Mouse (Mus musculus) right cerebral cortex, postnatal 36 days (tissue): ENCODE measurements around the gene Hormad2.

Source experiments
- DNase-seq, 2 experiments: peaks; one replicate each; pipeline ENCODE4 v3.0.0; 2022; ENCODE audit warnings: low spot score in 2 of 2, mixed read lengths in 1 of 2

Gene Hormad2

GRCm38 (mm10) chr11:4446195-4446868 is 5.4 kb upstream of the Hormad2 start:
- DNase-seq, result no peak

- DNase-seq, result no peak
These were observed 1.4 kb upstream of the Hormad2 start for GRCm38 (mm10) chr11:4442280-4442679.

GRCm38 (mm10) chr11:4438211-4438610 is 2.7 kb downstream of the Hormad2 start:
- DNase-seq, result no peak

- no peak for DNase-seq
These were observed 3.6 kb downstream of the Hormad2 start for GRCm38 (mm10) chr11:4437318-4437717.

DNA sequence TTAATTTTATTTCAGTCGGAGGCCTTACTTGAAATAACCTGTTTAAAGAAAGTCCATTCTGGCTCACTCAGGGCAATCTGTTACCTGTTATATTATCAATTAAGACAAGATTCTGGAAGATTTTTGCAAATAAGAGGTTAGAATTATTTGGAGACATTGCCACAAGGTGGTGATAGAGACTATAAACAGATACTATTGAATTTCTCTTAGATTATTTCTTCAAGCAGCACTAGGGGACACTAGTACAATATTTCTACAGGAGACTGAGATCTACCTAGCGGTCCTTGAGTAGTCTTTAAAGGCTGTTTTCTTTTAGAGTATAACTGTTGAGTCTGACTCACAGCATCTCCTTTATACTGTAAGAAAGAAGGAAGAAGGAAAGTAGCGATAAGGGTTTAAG is 4.3 kb downstream of the Hormad2 start:
- no peak for DNase-seq

GRCm38 (mm10) chr11:4434461-4434860 is 6.4 kb downstream of the Hormad2 start:
- DNase-seq, result no peak

DNA sequence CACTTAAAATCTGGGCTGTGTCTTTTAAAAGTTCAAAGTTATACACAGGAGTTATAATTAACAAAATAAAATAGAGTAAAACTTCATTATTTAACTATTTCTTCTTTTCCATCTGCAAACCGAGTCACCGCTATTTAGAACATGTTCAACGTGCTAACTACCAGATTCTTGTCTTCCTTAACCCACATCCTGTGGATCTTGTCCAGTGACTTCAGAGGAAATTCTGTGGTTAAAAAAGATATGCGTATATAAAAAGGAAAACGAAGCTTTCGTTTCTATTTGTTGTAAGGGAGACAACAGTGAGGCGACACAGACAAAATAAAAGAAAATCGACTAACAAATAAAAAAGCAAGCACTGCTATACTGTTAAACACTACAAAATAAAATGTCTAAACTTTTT is 17.1 kb downstream of the Hormad2 start:
- no peak for DNase-seq

GRCm38 (mm10) chr11:4422494-4423425 is 18.1 kb downstream of the Hormad2 start:
- DNase-seq, result no peak

- no peak for DNase-seq
These were observed 18.9 kb downstream of the Hormad2 start for GRCm38 (mm10) chr11:4421933-4422488.

- DNase-seq, result no peak
These were observed 22.9 kb downstream of the Hormad2 start for GRCm38 (mm10) chr11:4417986-4418385.

DNA sequence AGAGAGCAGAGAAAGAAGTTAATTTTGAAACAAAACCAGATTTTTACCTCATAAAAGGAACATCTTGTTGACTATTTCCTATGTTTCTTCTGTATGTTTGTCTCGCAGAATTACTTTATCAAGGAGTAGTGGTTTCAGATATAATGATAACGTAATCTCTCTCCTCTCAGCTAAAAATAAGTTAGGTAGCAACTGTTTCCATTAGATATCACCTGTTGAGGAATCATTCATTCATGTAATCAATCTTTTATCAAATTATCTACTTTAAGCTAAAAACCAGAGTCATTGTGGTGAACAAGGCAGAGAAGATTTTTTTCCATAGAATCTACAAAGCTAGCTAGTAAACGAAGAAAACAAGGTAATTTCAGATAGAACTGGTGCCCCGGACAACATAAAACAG is 28.6 kb downstream of the Hormad2 start:
- DNase-seq, result no peak

GRCm38 (mm10) chr11:4404277-4404676 is 36.6 kb downstream of the Hormad2 start:
- DNase-seq, result no peak

- no peak for DNase-seq
These were observed 37.5 kb downstream of the Hormad2 start for GRCm38 (mm10) chr11:4403381-4403780.

GRCm38 (mm10) chr11:4401251-4401650 is 39.7 kb downstream of the Hormad2 start:
- DNase-seq, result no peak

- no peak for DNase-seq
These were observed 46.7 kb downstream of the Hormad2 start for GRCm38 (mm10) chr11:4394226-4394625.

DNA sequence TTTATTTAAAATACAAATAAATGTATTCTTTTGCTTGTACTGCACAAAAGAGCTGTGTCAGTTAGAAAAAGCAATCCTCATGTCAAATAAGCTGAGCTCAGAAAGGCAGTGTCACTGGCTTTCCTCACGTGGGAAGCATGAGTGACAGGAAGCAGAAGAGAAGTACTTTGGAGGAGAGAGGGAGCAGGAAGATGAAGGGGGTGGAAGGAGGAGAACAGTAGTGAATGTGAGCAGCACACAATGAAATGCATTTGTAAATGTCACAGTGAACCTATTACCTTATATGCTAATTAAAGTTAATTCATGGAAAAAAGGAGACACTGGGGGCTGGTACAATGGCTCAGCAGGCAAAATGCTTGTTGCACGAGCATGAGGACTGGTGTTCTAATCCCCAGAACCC is 52.9 kb downstream of the Hormad2 start:
- no peak for DNase-seq

DNA sequence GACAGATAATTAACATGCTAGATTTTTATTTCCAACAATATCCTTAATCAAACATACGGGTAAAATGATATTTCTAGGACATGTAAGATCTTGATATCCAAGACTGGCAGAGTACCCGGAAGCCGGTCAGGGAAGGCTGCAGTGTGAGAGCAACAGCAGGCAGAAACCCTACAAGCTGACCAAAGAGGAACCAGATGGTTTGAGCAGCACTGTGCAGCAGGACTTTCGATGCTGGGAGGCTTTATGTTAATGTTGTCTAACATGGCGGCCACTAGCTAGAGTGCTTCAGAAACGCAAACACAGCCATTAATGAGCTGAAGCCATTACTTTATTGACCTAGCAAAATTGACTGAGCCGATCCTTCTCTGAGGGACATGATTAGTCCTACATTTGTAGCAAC is 58.6 kb downstream of the Hormad2 start:
- DNase-seq, result no peak

DNA sequence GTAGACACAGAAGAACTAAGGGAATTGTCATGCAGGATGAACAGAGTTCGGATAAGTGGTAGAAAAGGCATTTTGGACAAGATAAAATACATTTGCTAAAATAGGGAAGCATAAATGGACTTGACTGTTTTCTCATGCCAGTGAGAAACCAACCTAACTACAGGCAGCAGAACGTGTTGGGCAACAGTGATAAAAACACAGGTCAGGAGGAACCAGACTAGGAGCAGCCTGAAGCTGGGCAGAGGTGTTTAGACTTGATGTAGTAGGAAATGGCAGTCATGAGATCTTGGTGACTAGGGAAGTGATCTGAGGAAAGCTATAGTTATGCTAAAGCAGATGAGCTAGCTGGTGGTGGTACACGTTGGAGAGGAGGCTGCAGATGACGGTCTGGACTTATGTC is 61.0 kb downstream of the Hormad2 start:
- no peak for DNase-seq

DNA sequence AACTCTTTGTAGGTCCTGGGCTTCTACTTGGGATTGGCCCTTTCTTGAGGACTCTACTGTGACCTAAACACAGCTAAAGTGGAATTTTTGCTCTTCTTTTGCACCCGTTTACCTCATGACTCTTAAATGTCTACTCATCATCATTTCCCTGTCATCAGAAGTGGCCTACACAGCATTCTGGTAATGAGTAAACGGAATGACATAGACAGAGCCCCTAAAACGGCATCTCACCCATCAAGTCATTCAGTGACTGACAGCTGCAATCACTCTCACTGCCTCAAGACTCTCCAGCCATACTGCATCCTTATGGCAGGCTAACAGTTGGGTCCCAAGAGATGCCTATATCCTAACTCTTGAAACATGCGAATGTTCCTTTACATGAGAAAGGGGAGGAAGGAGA is 74.5 kb downstream of the Hormad2 start:
- no peak for DNase-seq

DNA sequence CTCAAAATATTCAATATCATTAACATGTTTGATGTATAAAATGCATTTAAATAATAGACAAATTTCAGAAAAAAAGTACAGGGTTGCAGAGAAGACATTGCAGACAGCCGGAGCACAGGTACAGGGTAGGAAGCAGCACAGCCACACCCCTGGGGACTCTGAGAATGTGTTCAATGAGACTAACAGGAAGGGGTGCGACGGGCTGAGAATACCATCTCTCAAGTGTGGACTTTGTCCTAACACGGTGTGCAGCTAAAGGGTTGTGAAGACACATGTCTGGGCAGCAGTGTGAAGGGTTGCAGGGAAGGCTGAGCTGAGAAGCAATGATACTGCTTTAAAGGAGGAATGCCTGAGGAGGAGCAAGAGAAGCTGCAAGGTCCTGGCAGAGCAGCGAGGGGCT is 85.5 kb downstream of the Hormad2 start:
- no peak for DNase-seq

DNA sequence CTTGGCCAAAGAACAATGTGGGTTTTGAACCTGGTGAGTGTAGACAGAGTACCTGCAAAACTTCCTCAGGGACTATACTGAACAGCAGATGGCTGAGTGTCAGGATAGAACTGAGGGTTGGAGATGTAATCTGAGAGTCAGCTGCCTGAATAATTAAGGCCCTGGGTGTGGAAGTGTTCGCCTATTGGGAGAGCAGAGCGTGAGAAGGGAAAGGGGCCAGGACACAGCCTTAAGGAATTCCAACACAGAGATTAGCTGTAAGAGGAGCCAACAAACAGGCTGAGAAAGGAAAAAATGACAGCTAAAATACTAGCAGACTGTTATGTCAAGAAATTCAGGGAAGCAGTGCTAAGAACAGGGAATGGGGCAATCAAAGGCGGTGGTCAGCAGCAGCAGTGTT is 88.3 kb downstream of the Hormad2 start:
- DNase-seq, result no peak

DNA sequence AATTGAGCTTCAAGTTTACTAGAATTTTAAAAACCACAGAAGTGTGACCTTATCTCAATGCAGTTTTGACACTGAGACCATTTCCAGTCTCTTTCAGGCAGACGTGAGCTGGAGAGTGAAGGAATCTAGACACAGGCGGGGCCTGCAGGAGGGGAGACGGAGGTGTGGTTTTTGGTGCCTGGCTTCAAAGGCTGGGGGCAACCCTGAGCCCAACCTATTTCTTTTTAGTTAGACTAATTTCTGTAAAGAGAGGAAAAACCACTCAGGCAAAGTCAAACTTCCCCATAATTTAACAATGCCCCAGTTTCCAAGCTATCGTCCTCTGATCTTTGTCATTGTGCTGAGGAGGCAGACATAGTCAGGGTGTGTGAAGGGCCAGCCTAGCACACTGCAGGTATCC is 97.0 kb downstream of the Hormad2 start:
- no peak for DNase-seq

GRCm38 (mm10) chr11:4342027-4342426 is 98.9 kb downstream of the Hormad2 start:
- DNase-seq, result peak; percentile 5 to 40
